Comparison of ENCODE assay signal across 23 mouse cellular contexts in genomic region chr10:86320204-86320603, GRCm38 (mm10). TPM values are rescaled to one million over a fixed set of nuclear protein-coding genes. Genes with fewer than 3 reads are reported as not detected.
DNase-seq lines count a peak whose midpoint lies in the region; TF ChIP-seq lines count a peak whose summit lies in the region.
"Had no signal": no experiment of that assay in that cellular context is flagged by ENCODE, and none has a peak within 500 bp of the region (broad histone marks: within the 10 kb centered on the region; RNA-seq: fewer than 3 reads in every experiment).

No protein-coding gene starts in this region.

- H3K36me3 ChIP-seq in heart, embryonic 10.5 days, result 0 out of 2 replicates have a peak, but pooled peaks cover 3% of the 10 kb centered on the region

- DNase-seq in cerebellum, postnatal 10 days, result peak; percentile 69 to 70
- no peak for DNase-seq in cerebellum, adult 18-20 months
- DNase-seq in cerebellum, postnatal 14 days, result peak; percentile 62 to 64
- no peak for DNase-seq in cerebellum, postnatal 4 days (ENCODE audit: low spot score in 2 of 2)
- no peak for DNase-seq in gastrocnemius, adult 2 months
- no peak for DNase-seq in gastrocnemius, postnatal 10 days
- peak; percentile 83 for DNase-seq in heart, adult 11 months
- no peak for DNase-seq in heart, embryonic 10.5 days (ENCODE audit: low spot score)
- DNase-seq: adrenal gland, adult 2 months; adrenal gland, adult 8-10 months; adrenal gland, postnatal 10 days; adrenal gland, postnatal 14 days; adrenal gland, postnatal 25 days; adrenal gland, postnatal 36 days; B cell, adult 2 months; cerebellum, adult 11 months; cerebellum, adult 11-12 months had no signal

- H3K27ac ChIP-seq in gastrocnemius, adult 2 months, result peak overlapping the region; percentile 83
- no peak overlapping the region for H3K27ac ChIP-seq in heart, embryonic 10.5 days

- no peak for TF ChIP-seq CTCF in gastrocnemius, adult 2 months (IDR thresholded peaks at IDR 0.05)

- no peak overlapping the region for H3K4me3 ChIP-seq in gastrocnemius, adult 2 months
- no peak overlapping the region for H3K4me3 ChIP-seq in heart, embryonic 10.5 days

- WGBS in heart, embryonic 10.5 days, result 97% methylated on average over 5 of the region's 5 CpGs

- H3K27me3 ChIP-seq in heart, embryonic 10.5 days (ENCODE audit: insufficient read depth, poor library complexity, severe bottlenecking), result no peaks in the 10 kb centered on the region
- H3K27me3 ChIP-seq: CH12.LX, Patski had no signal

- H3K4me1 ChIP-seq in heart, embryonic 10.5 days, result peaks cover 23% of the 10 kb centered on the region

- intact Hi-C loops in gastrocnemius, adult 2 months (cut with DNase I), result loop anchor here (5.0 kb wide), 1 partner anchor 52 kb away; no protein-coding TSS in a partner anchor

- H3K9me3 ChIP-seq in heart, embryonic 10.5 days, result no peaks in the 10 kb centered on the region
- H3K9me3 ChIP-seq: G1E had no signal

RNA-seq across cellular contexts. Expression of gene Timp3, which starts 20.0 kb away (rescaled TPM):
- 10 to 100 TPM; 71.5 to 81.6 TPM for total RNA-seq in gastrocnemius, adult 2 months (2021)
- 100 to 1,000 TPM; 104 to 106 TPM for total RNA-seq in gastrocnemius, postnatal 10 days (2021)
- 44.7 and 47.2 TPM in 2 replicates for polyA plus RNA-seq in heart, embryonic 10.5 days (2016; fragmentation: Nextera tagmentation; extraction: Ambion mirVana)
- total RNA-seq: MEL had no signal
- polyA plus RNA-seq: activated CD4-positive, CD25-positive, alpha-beta regulatory T cell, adult 4 months; CD4-positive, CD25-positive, alpha-beta regulatory T cell, adult 4 months had no signal

Comparison
In these comparisons a context has a peak if more than half of its experiments do, and no peak if none do; other contexts are left out.
1. DNase-seq: peak in cerebellum, postnatal 10 days (2 of 2), cerebellum, postnatal 14 days (2 of 2) and heart, adult 11 months (single experiment); none in cerebellum, adult 18-20 months (0 of 2), cerebellum, postnatal 4 days (0 of 2), gastrocnemius, adult 2 months (single experiment), gastrocnemius, postnatal 10 days (single experiment) and heart, embryonic 10.5 days (single experiment).